Mouse (Mus musculus): ENCODE results near the gene Pkd2l1. TPM values are rescaled to one million over a fixed set of nuclear protein-coding genes. Genes with fewer than 3 reads are reported as not detected.

Gene Pkd2l1
- polyA plus RNA-seq, 1 experiment from 2014 or later: 0.75 TPM

- no peak overlapping the region for H3K4me2 ChIP-seq (ENCODE audit: low read length)
- H3K9ac ChIP-seq (ENCODE audit: low read depth, low read length): no peak overlapping the region
- H3K4me3 ChIP-seq (ENCODE audit: low read length): no peak overlapping the region
- no peak overlapping the region for H3K27ac ChIP-seq (ENCODE audit: low read depth, low read length)
- no peaks in the 10 kb centered on the region for H3K27me3 ChIP-seq (replicated peaks; ENCODE audit: control insufficient read depth, insufficient read depth, low read length)
- H3K9me3 ChIP-seq (ENCODE audit: control insufficient read depth, low read length): no peaks in the 10 kb centered on the region
- 87% methylated on average over 1 of the region's 1 CpGs for WGBS
- no peaks in the 10 kb centered on the region for H3K4me1 ChIP-seq (ENCODE audit: control insufficient read depth, insufficient read depth, low read depth, low read length)
- ATAC-seq: no peak
- no peaks in the 10 kb centered on the region for H3K36me3 ChIP-seq (ENCODE audit: control insufficient read depth, insufficient read depth, low read length)
These were observed 11.7 kb downstream of the Pkd2l1 start for GRCm38 (mm10) chr19:44180502-44180901.

- no peaks in the 10 kb centered on the region for H3K36me3 ChIP-seq (ENCODE audit: control insufficient read depth, insufficient read depth, low read length)
- H3K9me3 ChIP-seq (ENCODE audit: control insufficient read depth, low read length): no peaks in the 10 kb centered on the region
- H3K4me2 ChIP-seq (ENCODE audit: low read length): no peak overlapping the region
- H3K4me1 ChIP-seq (ENCODE audit: control insufficient read depth, insufficient read depth, low read depth, low read length): no peaks in the 10 kb centered on the region
- no peaks in the 10 kb centered on the region for H3K27me3 ChIP-seq (replicated peaks; ENCODE audit: control insufficient read depth, insufficient read depth, low read length)
- WGBS: 79% methylated on average over 3 of the region's 3 CpGs
- ATAC-seq: no peak
- no peak overlapping the region for H3K27ac ChIP-seq (ENCODE audit: low read depth, low read length)
- no peak overlapping the region for H3K4me3 ChIP-seq (ENCODE audit: low read length)
- H3K9ac ChIP-seq (ENCODE audit: low read depth, low read length): no peak overlapping the region
These were observed 15.5 kb downstream of the Pkd2l1 start for GRCm38 (mm10) chr19:44176741-44177140.

- 60% methylated on average over 8 of the region's 8 CpGs for WGBS
- no peak for ATAC-seq
- Histone ChIP-seq H3K27me3 (replicated peaks; ENCODE audit: control insufficient read depth, insufficient read depth, low read length) (no peaks in the 10 kb centered on the region), H3K9me3 (ENCODE audit: control insufficient read depth, low read length) (no peaks in the 10 kb centered on the region), H3K4me1 (ENCODE audit: control insufficient read depth, insufficient read depth, low read depth, low read length) (no peaks in the 10 kb centered on the region), H3K4me2 (ENCODE audit: low read length) (no peak overlapping the region), H3K9ac (ENCODE audit: low read depth, low read length) (no peak overlapping the region), H3K27ac (ENCODE audit: low read depth, low read length) (no peak overlapping the region), H3K4me3 (ENCODE audit: low read length) (no peak overlapping the region), H3K36me3 (ENCODE audit: control insufficient read depth, insufficient read depth, low read length) (no peaks in the 10 kb centered on the region)
These were observed 17.4 kb downstream of the Pkd2l1 start for GRCm38 (mm10) chr19:44174835-44175234.

- Histone ChIP-seq H3K27ac (ENCODE audit: low read depth, low read length) (no peak overlapping the region), H3K9ac (ENCODE audit: low read depth, low read length) (no peak overlapping the region), H3K4me1 (ENCODE audit: control insufficient read depth, insufficient read depth, low read depth, low read length) (no peaks in the 10 kb centered on the region), H3K9me3 (ENCODE audit: control insufficient read depth, low read length) (no peaks in the 10 kb centered on the region), H3K36me3 (ENCODE audit: control insufficient read depth, insufficient read depth, low read length) (no peaks in the 10 kb centered on the region), H3K4me2 (ENCODE audit: low read length) (no peak overlapping the region), H3K27me3 (replicated peaks; ENCODE audit: control insufficient read depth, insufficient read depth, low read length) (no peaks in the 10 kb centered on the region), H3K4me3 (ENCODE audit: low read length) (no peak overlapping the region)
- WGBS: 13% methylated on average over 3 of the region's 3 CpGs
- no peak for ATAC-seq
These were observed 30.7 kb downstream of the Pkd2l1 start for GRCm38 (mm10) chr19:44161515-44161914.

GRCm38 (mm10) chr19:44159386-44159785 lies 32.9 kb downstream of the Pkd2l1 start:
- Histone ChIP-seq H3K9me3 (ENCODE audit: control insufficient read depth, low read length) (no peaks in the 10 kb centered on the region), H3K4me1 (ENCODE audit: control insufficient read depth, insufficient read depth, low read depth, low read length) (no peaks in the 10 kb centered on the region), H3K9ac (ENCODE audit: low read depth, low read length) (no peak overlapping the region), H3K27ac (ENCODE audit: low read depth, low read length) (no peak overlapping the region), H3K4me2 (ENCODE audit: low read length) (no peak overlapping the region), H3K4me3 (ENCODE audit: low read length) (no peak overlapping the region), H3K36me3 (ENCODE audit: control insufficient read depth, insufficient read depth, low read length) (no peaks in the 10 kb centered on the region), H3K27me3 (replicated peaks; ENCODE audit: control insufficient read depth, insufficient read depth, low read length) (peaks cover 5% of the 10 kb centered on the region; the same call in 1 of the 2 replicates)
- ATAC-seq: no peak
- WGBS: 89% methylated on average over 3 of the region's 3 CpGs

GRCm38 (mm10) chr19:44157005-44157404 lies 35.2 kb downstream of the Pkd2l1 start:
- H3K4me1 ChIP-seq (ENCODE audit: control insufficient read depth, insufficient read depth, low read depth, low read length): no peaks in the 10 kb centered on the region
- H3K36me3 ChIP-seq (ENCODE audit: control insufficient read depth, insufficient read depth, low read length): no peaks in the 10 kb centered on the region
- peaks cover 5% of the 10 kb centered on the region for H3K27me3 ChIP-seq (replicated peaks; ENCODE audit: control insufficient read depth, insufficient read depth, low read length)
- no peaks in the 10 kb centered on the region for H3K9me3 ChIP-seq (ENCODE audit: control insufficient read depth, low read length)
- WGBS: 95% methylated on average over 10 of the region's 10 CpGs
- H3K4me2 ChIP-seq (ENCODE audit: low read length): no peak overlapping the region
- ATAC-seq: no peak
- H3K27ac ChIP-seq (ENCODE audit: low read depth, low read length): no peak overlapping the region
- no peak overlapping the region for H3K4me3 ChIP-seq (ENCODE audit: low read length)
- H3K9ac ChIP-seq (ENCODE audit: low read depth, low read length): no peak overlapping the region

- WGBS: 82% methylated on average over 5 of the region's 5 CpGs
These were observed 38.5 kb downstream of the Pkd2l1 start for GRCm38 (mm10) chr19:44153781-44154180.

GRCm38 (mm10) chr19:44148991-44149390 lies 43.3 kb downstream of the Pkd2l1 start:
- WGBS: 73% methylated on average over 2 of the region's 2 CpGs
- H3K27me3 ChIP-seq (replicated peaks; ENCODE audit: control insufficient read depth, insufficient read depth, low read length): peaks cover 4% of the 10 kb centered on the region; the same call in 1 of the 2 replicates
- ATAC-seq: no peak
- no peak overlapping the region for H3K4me3 ChIP-seq (ENCODE audit: low read length)
- no peaks in the 10 kb centered on the region; the same call in 1 of the 2 replicates for H3K9me3 ChIP-seq (ENCODE audit: control insufficient read depth, low read length)
- peaks cover 11% of the 10 kb centered on the region for H3K4me1 ChIP-seq (ENCODE audit: control insufficient read depth, insufficient read depth, low read depth, low read length)
- no peak overlapping the region for H3K9ac ChIP-seq (ENCODE audit: low read depth, low read length)
- H3K4me2 ChIP-seq (ENCODE audit: low read length): no peak overlapping the region
- no peak overlapping the region for H3K27ac ChIP-seq (ENCODE audit: low read depth, low read length)
- no peaks in the 10 kb centered on the region for H3K36me3 ChIP-seq (ENCODE audit: control insufficient read depth, insufficient read depth, low read length)

More at GRCm38 (mm10) chr19:44153781-44154180, 38.5 kb downstream of the Pkd2l1 start:
- no peaks in the 10 kb centered on the region for H3K9me3 ChIP-seq (ENCODE audit: control insufficient read depth, low read length)
- ATAC-seq: no peak
- no peak overlapping the region for H3K9ac ChIP-seq (ENCODE audit: low read depth, low read length)
- H3K36me3 ChIP-seq (ENCODE audit: control insufficient read depth, insufficient read depth, low read length): no peaks in the 10 kb centered on the region
- H3K4me2 ChIP-seq (ENCODE audit: low read length): no peak overlapping the region
- H3K27ac ChIP-seq (ENCODE audit: low read depth, low read length): no peak overlapping the region
- no peaks in the 10 kb centered on the region for H3K4me1 ChIP-seq (ENCODE audit: control insufficient read depth, insufficient read depth, low read depth, low read length)
- H3K27me3 ChIP-seq (replicated peaks; ENCODE audit: control insufficient read depth, insufficient read depth, low read length): peaks cover 8% of the 10 kb centered on the region
- no peak overlapping the region for H3K4me3 ChIP-seq (ENCODE audit: low read length)

GRCm38 (mm10) chr19:44148345-44148744 lies 43.9 kb downstream of the Pkd2l1 start:
- no peak for ATAC-seq
- H3K4me1 ChIP-seq (ENCODE audit: control insufficient read depth, insufficient read depth, low read depth, low read length): peaks cover 11% of the 10 kb centered on the region
- H3K36me3 ChIP-seq (ENCODE audit: control insufficient read depth, insufficient read depth, low read length): peaks cover 3% of the 10 kb centered on the region; the same call in 1 of the 2 replicates
- no peaks in the 10 kb centered on the region; the same call in 1 of the 2 replicates for H3K9me3 ChIP-seq (ENCODE audit: control insufficient read depth, low read length)
- H3K9ac ChIP-seq (ENCODE audit: low read depth, low read length): no peak overlapping the region
- no peak overlapping the region for H3K4me3 ChIP-seq (ENCODE audit: low read length)
- H3K27ac ChIP-seq (ENCODE audit: low read depth, low read length): no peak overlapping the region
- WGBS: 20% methylated on average over 2 of the region's 2 CpGs
- no peak overlapping the region for H3K4me2 ChIP-seq (ENCODE audit: low read length)
- H3K27me3 ChIP-seq (replicated peaks; ENCODE audit: control insufficient read depth, insufficient read depth, low read length): peaks cover 4% of the 10 kb centered on the region; the same call in 1 of the 2 replicates

GRCm38 (mm10) chr19:44146951-44147350 lies 45.3 kb downstream of the Pkd2l1 start:
- no peak overlapping the region for H3K27ac ChIP-seq (ENCODE audit: low read depth, low read length)
- peaks cover 7% of the 10 kb centered on the region for H3K36me3 ChIP-seq (ENCODE audit: control insufficient read depth, insufficient read depth, low read length)
- H3K27me3 ChIP-seq (replicated peaks; ENCODE audit: control insufficient read depth, insufficient read depth, low read length): peaks cover 4% of the 10 kb centered on the region; the same call in 1 of the 2 replicates
- WGBS: 94% methylated on average over 8 of the region's 8 CpGs
- no peak overlapping the region for H3K4me3 ChIP-seq (ENCODE audit: low read length)
- H3K9ac ChIP-seq (ENCODE audit: low read depth, low read length): no peak overlapping the region
- H3K9me3 ChIP-seq (ENCODE audit: control insufficient read depth, low read length): no peaks in the 10 kb centered on the region; the same call in 1 of the 2 replicates
- no peak overlapping the region for H3K4me2 ChIP-seq (ENCODE audit: low read length)
- no peak for ATAC-seq
- peaks cover 11% of the 10 kb centered on the region for H3K4me1 ChIP-seq (ENCODE audit: control insufficient read depth, insufficient read depth, low read depth, low read length)
